Comparison of ENCODE assay signal across 18 mouse cellular contexts in the genomic region with DNA sequence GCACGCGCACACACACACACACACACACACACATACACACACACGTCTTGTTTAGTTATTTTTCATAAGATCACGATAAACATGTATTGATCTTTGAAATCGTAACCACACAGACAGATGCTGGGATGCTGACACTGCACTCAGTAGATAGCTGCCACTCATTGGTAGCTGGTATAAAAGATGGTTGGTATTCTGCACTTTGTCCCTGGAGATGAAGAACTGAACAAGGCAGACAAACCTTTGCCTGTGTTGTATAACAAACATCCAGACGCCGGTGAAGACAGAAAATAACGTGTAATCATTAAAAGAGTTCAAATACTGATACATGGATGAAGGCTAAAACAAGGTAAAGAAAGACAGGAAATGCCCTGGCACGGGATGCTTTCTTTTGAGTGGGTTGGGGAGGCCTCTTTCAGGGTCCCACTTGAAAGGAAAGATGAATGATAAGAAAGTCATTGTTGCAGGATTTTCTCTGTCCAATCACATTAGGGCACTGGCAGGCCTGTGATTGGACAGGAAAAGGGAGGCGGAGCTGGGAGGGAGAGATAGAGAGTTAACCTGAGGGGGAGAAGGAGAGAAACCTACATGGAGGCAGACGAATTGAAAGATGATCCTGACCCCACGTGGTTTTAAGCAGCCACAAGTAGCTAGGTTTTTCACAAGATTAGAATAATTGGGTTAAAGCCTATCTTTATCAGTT.
DNase-seq lines count a peak whose midpoint lies in the region; ATAC-seq lines count a peak whose summit lies in the region.
"Had no signal": no experiment of that assay in that cellular context is flagged by ENCODE, and none has a peak within 500 bp of the region (broad histone marks: within the 10 kb centered on the region; RNA-seq: fewer than 3 reads in every experiment).

No protein-coding gene starts in this region.

- peak; percentile 19 for DNase-seq in thymus, postnatal 0 days (ENCODE audit: low spot score)
- no peak for DNase-seq in thymus, adult 18-20 months
- peak; percentile 72 for DNase-seq in R1 (ENCODE audit: low read depth, low spot score)
- DNase-seq in naive thymus-derived CD4-positive, alpha-beta T cell, adult 2 months (ENCODE audit: low read depth) = peak; percentile 75
- DNase-seq in Muller cell, postnatal 12 days (ENCODE audit: inconsistent ontology term) = no peak
- DNase-seq in lung, postnatal 14 days = no peak
- DNase-seq: adrenal gland, postnatal 25 days; B cell, adult 2 months; cerebellum, adult 11-12 months; cerebellum, postnatal 10 days; gastrocnemius, postnatal 10 days; heart, postnatal 10 days; kidney, postnatal 25 days; lung, postnatal 36 days; retina, postnatal 1 day; right cerebral cortex, postnatal 14 days had no signal

- ATAC-seq in CD4-positive, CD25-positive, alpha-beta regulatory T cell, adult 4 months = peak; percentile 38
- ATAC-seq: midbrain, embryonic 13.5 days had no signal

Comparison
In these comparisons a context has a peak if more than half of its experiments do, and no peak if none do; other contexts are left out.
1. DNase-seq: peak in thymus, postnatal 0 days (single experiment), R1 (single experiment) and naive thymus-derived CD4-positive, alpha-beta T cell, adult 2 months (single experiment); none in thymus, adult 18-20 months (0 of 2), Muller cell, postnatal 12 days (single experiment) and lung, postnatal 14 days (single experiment).